Mouse (Mus musculus) adrenal gland, postnatal 36 days (tissue): ENCODE data around the gene Sv2c. TPM values are rescaled to one million over a fixed set of nuclear protein-coding genes. Genes with fewer than 3 reads are reported as not detected.

Experiments
- DNase-seq, 2 experiments: peaks; one replicate each; pipeline ENCODE4 v3.0.0; 2021; ENCODE audit warnings: mixed read lengths in 1 of 2
- total RNA-seq, 2 experiments: library from RNA; stranded (reverse); gene quantifications; 2 replicates each; pipeline ENCODE4 v1.2.3; 2021

The Sv2c gene
- total RNA-seq, 2 experiments from 2014 or later: 1.3 to 2.8 TPM

- peak; percentile 33 to 41 for DNase-seq
These were observed 164.3 kb downstream of the Sv2c start for GRCm38 (mm10) chr13:95968031-95968430.

GRCm38 (mm10) chr13:95966791-95967190 is 165.6 kb downstream of the Sv2c start:
- DNase-seq: no peak

- DNase-seq: no peak
These were observed 166.8 kb downstream of the Sv2c start for GRCm38 (mm10) chr13:95965596-95965995.

GRCm38 (mm10) chr13:95965162-95965561 is 167.2 kb downstream of the Sv2c start:
- no peak for DNase-seq

- DNase-seq: no peak
These were observed 168.2 kb downstream of the Sv2c start for GRCm38 (mm10) chr13:95964226-95964625.

GRCm38 (mm10) chr13:95963671-95964070 is 168.7 kb downstream of the Sv2c start:
- no peak for DNase-seq

GRCm38 (mm10) chr13:95961905-95962304 is 170.5 kb downstream of the Sv2c start:
- DNase-seq: no peak

- peak; percentile 10 to 11 for DNase-seq
These were observed 171.1 kb downstream of the Sv2c start for GRCm38 (mm10) chr13:95961191-95961791.

- no peak for DNase-seq
These were observed 171.7 kb downstream of the Sv2c start for GRCm38 (mm10) chr13:95960477-95961185.

GRCm38 (mm10) chr13:95959651-95960476 is 172.5 kb downstream of the Sv2c start:
- DNase-seq: peak in 1 of 2 experiments; percentile 12

GRCm38 (mm10) chr13:95957134-95957533 is 175.2 kb downstream of the Sv2c start:
- peak in 1 of 2 experiments; percentile 12 for DNase-seq

GRCm38 (mm10) chr13:95956327-95956781 is 176.0 kb downstream of the Sv2c start:
- DNase-seq: no peak

- no peak for DNase-seq
These were observed 177.2 kb downstream of the Sv2c start for GRCm38 (mm10) chr13:95955204-95955603.

- no peak for DNase-seq
These were observed 178.7 kb downstream of the Sv2c start for GRCm38 (mm10) chr13:95953636-95954035.

GRCm38 (mm10) chr13:95952263-95952662 is 180.1 kb downstream of the Sv2c start:
- DNase-seq: no peak

GRCm38 (mm10) chr13:95951098-95951894 is 181.1 kb downstream of the Sv2c start:
- DNase-seq: peak; percentile 39 to 56

GRCm38 (mm10) chr13:95950434-95951091 is 181.8 kb downstream of the Sv2c start:
- no peak for DNase-seq

- DNase-seq: no peak
These were observed 183.0 kb downstream of the Sv2c start for GRCm38 (mm10) chr13:95949356-95949755.

GRCm38 (mm10) chr13:95948821-95949220 is 183.6 kb downstream of the Sv2c start:
- DNase-seq: no peak

GRCm38 (mm10) chr13:95948394-95948793 is 184.0 kb downstream of the Sv2c start:
- DNase-seq: no peak

- DNase-seq: no peak
These were observed 186.4 kb downstream of the Sv2c start for GRCm38 (mm10) chr13:95945937-95946507.
